Mouse (Mus musculus): ENCODE data around the gene Nek8. TPM values are rescaled to one million over a fixed set of nuclear protein-coding genes. Genes with fewer than 3 reads are reported as not detected.
"Not testable (repeated sequence)": the region's sequence is repeated elsewhere in the genome, so short reads cannot be mapped to it uniquely, and the experiment has no call there.

The Nek8 gene
- polyA plus RNA-seq, 1 experiment from 2014 or later = 19.9 TPM

DNA sequence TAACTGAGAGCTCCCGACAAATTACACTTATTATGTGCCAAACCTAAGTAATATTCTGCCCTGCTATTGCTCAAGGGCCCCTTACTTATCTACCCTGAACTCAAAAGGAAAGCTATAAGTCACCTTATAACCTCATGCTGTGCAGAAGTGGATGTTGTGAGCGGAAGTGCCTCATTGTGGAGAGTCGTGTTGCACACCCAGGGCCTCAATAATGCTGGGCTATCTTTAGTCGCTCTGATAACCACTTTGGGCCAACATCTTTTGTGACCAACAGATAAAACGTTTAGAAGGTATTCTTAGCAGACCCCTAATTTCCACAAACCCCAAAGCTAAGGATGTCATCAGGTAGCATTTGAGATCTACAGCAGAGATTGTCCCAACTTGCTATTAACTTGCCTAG is 35.8 kb downstream of the Nek8 start:
- Histone ChIP-seq H3K4me1 (replicated peaks; ENCODE audit: insufficient read depth, low read length) (no peaks in the 10 kb centered on the region), H3K9ac (ENCODE audit: low read depth, low read length) (no peak overlapping the region), H3K4me3 (replicated peaks; ENCODE audit: low read depth, low read length) (no peak overlapping the region), H3K27me3 (ENCODE audit: insufficient read depth, low read length) (no peaks in the 10 kb centered on the region), H3K9me3 (replicated peaks; ENCODE audit: low read length) (no peaks in the 10 kb centered on the region), H3K27ac (no peak overlapping the region), H3K36me3 (ENCODE audit: insufficient read depth, low read length) (peaks cover 5% of the 10 kb centered on the region; the same call in 1 of the 2 replicates), H3K4me2 (ENCODE audit: low read length) (no peak overlapping the region)
- ATAC-seq (replicated peaks; ENCODE audit: low FRiP score, low read depth) = no peak
- no peak for DNase-seq (ENCODE audit: low spot score)
- TF ChIP-seq CTCF (IDR thresholded peaks at IDR 0.05; ENCODE audit: low read depth) = no peak
- WGBS = 80% methylated on average over 5 of the region's 5 CpGs

DNA sequence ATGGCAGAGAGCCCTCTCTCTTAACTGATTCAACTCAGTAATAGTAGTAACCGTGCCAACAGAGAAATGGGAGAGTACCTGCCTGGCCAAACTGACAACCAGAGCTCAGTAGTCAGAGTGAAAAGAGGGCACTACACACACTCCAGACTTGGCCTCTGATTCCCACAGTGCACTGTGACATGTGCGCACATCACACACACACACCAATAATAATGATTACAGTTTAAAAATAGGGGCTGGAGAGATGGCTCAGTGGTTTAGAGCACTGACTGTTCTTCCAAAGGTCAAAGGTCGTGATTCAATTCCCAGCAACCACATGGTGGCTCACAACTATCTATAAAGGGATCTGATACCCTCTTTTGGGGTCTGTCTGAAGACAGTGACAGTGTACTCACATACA is 38.5 kb downstream of the Nek8 start:
- 92% methylated on average over 3 of the region's 3 CpGs for WGBS
- Histone ChIP-seq H3K9me3 (replicated peaks; ENCODE audit: low read length) (no peaks in the 10 kb centered on the region), H3K4me2 (ENCODE audit: low read length) (no peak overlapping the region), H3K4me3 (replicated peaks; ENCODE audit: low read depth, low read length) (no peak overlapping the region), H3K27me3 (ENCODE audit: insufficient read depth, low read length) (no peaks in the 10 kb centered on the region), H3K9ac (ENCODE audit: low read depth, low read length) (no peak overlapping the region), H3K36me3 (ENCODE audit: insufficient read depth, low read length) (no peaks in the 10 kb centered on the region), H3K27ac (no peak overlapping the region), H3K4me1 (replicated peaks; ENCODE audit: insufficient read depth, low read length) (no peaks in the 10 kb centered on the region)
- no peak for DNase-seq (ENCODE audit: low spot score)
- TF ChIP-seq CTCF (IDR thresholded peaks at IDR 0.05; ENCODE audit: low read depth) = no peak
- ATAC-seq (replicated peaks; ENCODE audit: low FRiP score, low read depth) = no peak

- Histone ChIP-seq H3K9me3 (replicated peaks; ENCODE audit: low read length) (no peaks in the 10 kb centered on the region), H3K9ac (ENCODE audit: low read depth, low read length) (no peak overlapping the region), H3K4me1 (replicated peaks; ENCODE audit: insufficient read depth, low read length) (no peaks in the 10 kb centered on the region), H3K4me2 (ENCODE audit: low read length) (no peak overlapping the region), H3K27ac (no peak overlapping the region), H3K27me3 (ENCODE audit: insufficient read depth, low read length) (no peaks in the 10 kb centered on the region), H3K36me3 (ENCODE audit: insufficient read depth, low read length) (no peaks in the 10 kb centered on the region), H3K4me3 (replicated peaks; ENCODE audit: low read depth, low read length) (no peak overlapping the region)
- ATAC-seq (replicated peaks; ENCODE audit: low FRiP score, low read depth) (no peak), DNase-seq (ENCODE audit: low spot score) (no peak)
- WGBS = 84% methylated on average over 4 of the region's 4 CpGs
- TF ChIP-seq CTCF (IDR thresholded peaks at IDR 0.05; ENCODE audit: low read depth) = no peak
These were observed 38.9 kb downstream of the Nek8 start for GRCm38 (mm10) chr11:78137584-78137983.

- no peaks in the 10 kb centered on the region for H3K9me3 ChIP-seq (replicated peaks; ENCODE audit: low read length)
- ATAC-seq (replicated peaks; ENCODE audit: low FRiP score, low read depth) (no peak), DNase-seq (ENCODE audit: low spot score) (no peak)
- WGBS = 78% methylated on average over 1 of the region's 1 CpGs
- H3K27ac ChIP-seq = no peak overlapping the region
- no peak overlapping the region for H3K4me2 ChIP-seq (ENCODE audit: low read length)
- H3K4me3 ChIP-seq (replicated peaks; ENCODE audit: low read depth, low read length) = no peak overlapping the region
- H3K36me3 ChIP-seq (ENCODE audit: insufficient read depth, low read length) = no peaks in the 10 kb centered on the region
- H3K27me3 ChIP-seq (ENCODE audit: insufficient read depth, low read length) = no peaks in the 10 kb centered on the region
- H3K9ac ChIP-seq (ENCODE audit: low read depth, low read length) = no peak overlapping the region
- no peak for TF ChIP-seq CTCF (IDR thresholded peaks at IDR 0.05; ENCODE audit: low read depth)
- H3K4me1 ChIP-seq (replicated peaks; ENCODE audit: insufficient read depth, low read length) = no peaks in the 10 kb centered on the region
These were observed 40.3 kb downstream of the Nek8 start for GRCm38 (mm10) chr11:78136132-78136531.

DNA sequence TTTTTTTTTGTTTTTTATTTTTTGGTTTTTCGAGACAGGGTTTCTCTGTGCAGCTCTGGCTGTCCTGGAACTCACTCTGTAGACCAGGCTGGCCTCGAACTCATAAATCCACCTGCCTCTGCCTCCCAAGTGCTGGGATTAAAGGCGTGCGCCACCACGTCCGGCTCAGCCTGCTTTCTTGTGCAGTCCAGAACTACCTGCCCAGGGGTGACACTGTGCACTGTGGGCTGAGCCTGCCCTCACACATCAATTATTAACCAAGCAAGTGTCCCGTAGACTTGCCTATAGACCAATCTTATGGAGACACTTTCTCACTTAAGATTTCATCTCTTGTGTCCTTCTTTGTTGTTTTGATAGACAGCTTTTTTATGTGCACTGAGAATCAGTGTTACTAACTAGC is 41.2 kb downstream of the Nek8 start:
- not testable (repeated sequence) for H3K36me3 ChIP-seq (ENCODE audit: insufficient read depth, low read length); H3K27me3 ChIP-seq (ENCODE audit: insufficient read depth, low read length); H3K27ac ChIP-seq; DNase-seq (ENCODE audit: low spot score); H3K4me3 ChIP-seq (replicated peaks; ENCODE audit: low read depth, low read length); H3K4me1 ChIP-seq (replicated peaks; ENCODE audit: insufficient read depth, low read length); ATAC-seq (replicated peaks; ENCODE audit: low FRiP score, low read depth); H3K4me2 ChIP-seq (ENCODE audit: low read length); H3K9ac ChIP-seq (ENCODE audit: low read depth, low read length); H3K9me3 ChIP-seq (replicated peaks; ENCODE audit: low read length)
- 65% methylated on average over 7 of the region's 7 CpGs for WGBS

GRCm38 (mm10) chr11:78134344-78134743 is 42.1 kb downstream of the Nek8 start:
- no peaks in the 10 kb centered on the region for H3K4me1 ChIP-seq (replicated peaks; ENCODE audit: insufficient read depth, low read length)
- TF ChIP-seq CTCF (IDR thresholded peaks at IDR 0.05; ENCODE audit: low read depth) = no peak
- ATAC-seq (replicated peaks; ENCODE audit: low FRiP score, low read depth) (no peak), DNase-seq (ENCODE audit: low spot score) (no peak)
- H3K27me3 ChIP-seq (ENCODE audit: insufficient read depth, low read length) = no peaks in the 10 kb centered on the region
- no peak overlapping the region for H3K9ac ChIP-seq (ENCODE audit: low read depth, low read length)
- no peak overlapping the region for H3K4me2 ChIP-seq (ENCODE audit: low read length)
- H3K27ac ChIP-seq = no peak overlapping the region
- 63% methylated on average over 3 of the region's 3 CpGs for WGBS
- H3K4me3 ChIP-seq (replicated peaks; ENCODE audit: low read depth, low read length) = no peak overlapping the region
- H3K36me3 ChIP-seq (ENCODE audit: insufficient read depth, low read length) = no peaks in the 10 kb centered on the region
- H3K9me3 ChIP-seq (replicated peaks; ENCODE audit: low read length) = no peaks in the 10 kb centered on the region

GRCm38 (mm10) chr11:78133915-78134314 is 42.6 kb downstream of the Nek8 start:
- Histone ChIP-seq H3K36me3 (ENCODE audit: insufficient read depth, low read length) (no peaks in the 10 kb centered on the region), H3K27ac (no peak overlapping the region), H3K4me1 (replicated peaks; ENCODE audit: insufficient read depth, low read length) (no peaks in the 10 kb centered on the region), H3K4me3 (replicated peaks; ENCODE audit: low read depth, low read length) (no peak overlapping the region), H3K9me3 (replicated peaks; ENCODE audit: low read length) (no peaks in the 10 kb centered on the region), H3K9ac (ENCODE audit: low read depth, low read length) (no peak overlapping the region), H3K4me2 (ENCODE audit: low read length) (no peak overlapping the region), H3K27me3 (ENCODE audit: insufficient read depth, low read length) (no peaks in the 10 kb centered on the region)
- no peak for ATAC-seq (replicated peaks; ENCODE audit: low FRiP score, low read depth)
- no peak for DNase-seq (ENCODE audit: low spot score)
- WGBS = 85% methylated on average over 6 of the region's 6 CpGs
- TF ChIP-seq CTCF (IDR thresholded peaks at IDR 0.05; ENCODE audit: low read depth) = no peak

Data from kidney, postnatal 0 days (tissue).